Mouse (Mus musculus) MN1 (cell line): ENCODE data around the gene Spata45.

Experiments used
- DNase-seq: peaks from one replicate; pipeline ENCODE4 v3.0.0-alpha.2; 2016; ENCODE audit warnings: low spot score

Gene Spata45

DNA sequence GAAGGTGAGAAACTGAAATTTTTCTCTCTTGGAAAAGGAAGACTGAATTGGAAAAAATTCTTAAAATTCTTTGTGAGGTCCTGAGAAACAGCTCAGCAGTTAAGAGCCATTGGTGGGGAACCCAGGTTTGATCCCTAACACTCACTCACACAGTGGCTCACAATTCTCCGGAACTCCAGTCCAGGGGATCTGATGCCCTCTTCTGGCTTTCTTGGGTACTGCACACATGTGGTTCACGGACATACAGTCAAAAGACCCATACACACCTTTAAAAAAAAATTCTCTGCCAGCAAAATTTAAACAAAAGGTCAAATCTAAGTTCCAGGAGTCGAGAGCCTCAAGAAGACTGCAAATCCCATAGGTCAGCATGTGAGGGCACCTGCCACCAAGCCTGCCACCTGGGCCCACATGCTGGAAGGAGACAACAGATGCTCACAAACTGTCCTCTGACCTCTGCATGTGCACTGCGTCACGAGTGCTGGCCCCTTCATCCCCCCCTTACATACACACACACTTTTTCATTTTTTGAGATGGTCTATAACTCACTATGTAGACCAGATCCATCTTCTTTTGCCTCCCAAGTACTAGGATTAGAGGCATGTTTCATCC is 48.6 kb downstream of the Spata45 start:
- peak; percentile 29 for DNase-seq

DNA sequence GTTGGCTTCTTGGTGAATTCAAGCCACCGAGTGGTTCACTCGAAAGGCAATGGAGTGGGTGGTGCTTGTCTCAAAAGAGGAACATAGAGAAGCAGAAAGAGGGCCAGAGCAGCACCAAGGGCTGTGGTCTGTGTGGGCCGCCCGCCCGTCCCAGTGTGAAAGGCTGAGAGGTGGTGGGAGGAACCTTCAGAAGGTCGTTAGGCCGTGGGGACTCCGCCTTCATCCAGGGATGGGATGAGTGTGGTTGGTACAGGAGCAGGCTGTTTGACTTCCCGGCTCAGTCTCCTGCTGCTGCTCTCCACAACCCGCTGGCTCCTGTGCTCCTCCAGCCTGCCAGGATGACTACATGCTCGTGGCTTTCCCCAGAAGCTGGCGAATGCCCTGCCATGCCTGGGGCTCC is 49.2 kb downstream of the Spata45 start:
- DNase-seq = no peak

DNA sequence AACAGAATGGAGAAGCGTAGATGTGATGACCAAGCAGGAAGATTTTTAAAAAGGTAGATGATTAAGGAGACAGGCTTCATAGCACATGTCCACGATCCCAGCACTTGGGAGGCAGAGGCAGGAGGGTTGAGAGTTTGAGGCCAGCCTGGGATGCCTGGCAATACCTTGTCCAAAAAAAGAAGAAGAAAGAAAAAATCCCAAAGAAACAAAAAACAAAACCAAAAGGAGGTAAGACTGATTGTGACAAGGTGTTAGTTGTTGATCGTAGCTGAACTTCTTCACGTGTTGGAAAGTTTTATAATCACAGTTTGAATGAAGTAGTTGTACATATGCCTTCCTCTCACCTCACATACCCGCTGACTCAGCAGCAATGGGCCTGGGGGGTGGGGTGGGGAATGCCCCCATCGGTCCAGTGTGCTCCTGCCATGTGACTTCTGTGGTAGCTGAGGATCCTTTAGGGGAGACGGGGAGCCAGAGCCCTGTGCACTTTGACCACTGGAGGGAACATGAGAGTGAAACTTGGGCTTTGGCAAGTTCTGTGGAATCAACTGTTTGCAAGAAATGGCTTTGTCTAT is 50.0 kb downstream of the Spata45 start:
- DNase-seq = no peak

DNA sequence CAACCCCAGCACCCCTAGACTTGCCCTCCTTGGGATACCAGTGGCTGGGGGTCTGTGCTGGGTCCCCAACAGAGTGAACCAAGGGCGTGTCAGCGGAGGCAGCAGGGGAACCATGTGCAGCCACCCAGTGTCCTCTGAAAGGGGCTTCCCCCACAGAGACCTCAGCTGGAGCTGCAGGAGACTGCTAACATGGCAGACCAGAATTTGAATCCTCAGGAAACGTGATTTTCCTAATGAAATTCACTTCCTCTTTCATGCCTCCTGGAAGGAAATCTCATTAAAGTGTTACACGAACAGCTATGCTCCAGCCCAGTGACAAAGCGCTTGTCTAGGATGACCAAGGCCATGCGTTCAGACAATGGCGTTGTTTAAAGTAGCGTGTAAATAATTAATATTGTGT is 50.5 kb downstream of the Spata45 start:
- DNase-seq = no peak

DNA sequence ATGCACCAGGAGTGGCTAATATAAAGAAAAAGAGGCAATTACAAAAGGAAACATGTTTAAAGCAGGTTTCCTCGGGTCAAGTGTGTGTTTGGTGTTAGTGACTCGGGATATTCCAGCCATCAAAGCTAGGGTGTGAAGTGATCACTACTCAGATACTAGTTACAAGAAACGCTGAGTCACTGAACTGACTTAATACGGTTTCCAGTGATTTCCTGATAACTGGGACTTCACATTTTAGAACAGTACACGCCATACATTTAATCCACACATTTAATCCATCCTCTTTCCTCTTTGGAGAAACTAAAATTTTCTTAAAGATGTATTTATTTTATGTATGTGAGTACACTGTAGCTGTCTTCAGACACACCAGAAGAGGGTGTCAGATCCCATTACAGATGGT is 51.5 kb downstream of the Spata45 start:
- no peak for DNase-seq

DNA sequence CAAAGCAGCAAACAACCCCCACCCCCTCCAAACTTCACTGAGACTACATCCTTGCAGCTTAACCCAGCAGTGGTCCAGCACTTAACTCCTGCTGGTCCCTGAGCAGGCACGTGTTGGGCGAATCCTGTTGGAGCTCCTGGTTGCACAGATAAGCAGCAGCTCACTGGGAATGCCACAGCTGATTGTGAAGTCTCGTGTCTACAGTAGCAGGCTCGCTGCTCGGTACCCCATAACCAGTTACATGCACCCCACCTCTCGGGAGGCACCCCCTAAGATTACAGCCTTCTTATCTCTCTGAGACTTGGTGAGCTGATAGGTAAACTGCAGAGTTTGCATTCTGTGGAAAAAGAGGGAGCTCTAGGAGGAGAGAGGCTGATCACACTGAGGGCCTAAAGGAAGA is 52.9 kb downstream of the Spata45 start:
- no peak for DNase-seq

DNA sequence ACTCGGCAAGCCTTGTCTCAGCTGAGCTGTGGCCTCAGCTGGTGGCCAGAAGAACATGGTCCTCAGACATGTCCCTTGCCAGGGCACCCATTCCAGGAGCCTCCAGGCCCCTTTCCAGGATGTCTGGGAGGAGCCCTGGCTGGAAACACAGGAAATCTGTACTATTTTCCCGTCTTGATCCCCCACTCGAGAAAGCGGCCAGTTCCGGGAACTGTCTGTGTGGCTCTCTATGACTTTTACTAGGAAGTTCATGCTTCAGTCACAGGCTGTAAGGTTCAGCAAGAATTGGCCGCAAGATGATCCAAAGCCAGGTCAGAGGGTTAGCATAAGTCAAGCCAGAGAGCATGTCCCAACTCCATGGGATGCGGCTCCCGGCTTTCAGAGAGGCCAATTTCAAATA is 55.6 kb downstream of the Spata45 start:
- no peak for DNase-seq
